Mouse (Mus musculus): ENCODE measurements at regions not wholly inside any gene's neighbourhood (a gene's known extent, or its start where the extent isn't known, plus 50 kb on each side); places are given as distances from the start of the nearest gene placed in this dataset.

DNA sequence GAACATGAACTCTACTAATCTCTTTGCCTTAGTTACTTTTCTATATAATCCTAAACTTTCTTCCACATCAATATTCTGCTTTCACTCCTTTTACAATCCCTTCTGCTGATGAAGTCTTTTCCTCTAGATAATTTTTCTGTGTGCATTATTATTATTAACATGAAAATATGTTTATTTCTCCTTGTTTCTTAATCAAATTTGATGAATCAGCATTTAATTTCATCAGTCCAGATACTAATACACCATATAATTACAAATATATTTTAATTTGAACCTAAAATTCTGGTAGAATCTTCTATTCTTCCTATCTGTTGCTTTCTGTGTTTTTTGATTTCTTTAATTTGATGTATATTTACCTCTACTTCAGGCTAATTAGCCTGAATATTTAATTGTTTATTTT, 365.5 kb downstream of the Dcdc2c start:
- no peak for DNase-seq (ENCODE audit: extremely low spot score in 1 of 2, low spot score in 1 of 2)

DNA sequence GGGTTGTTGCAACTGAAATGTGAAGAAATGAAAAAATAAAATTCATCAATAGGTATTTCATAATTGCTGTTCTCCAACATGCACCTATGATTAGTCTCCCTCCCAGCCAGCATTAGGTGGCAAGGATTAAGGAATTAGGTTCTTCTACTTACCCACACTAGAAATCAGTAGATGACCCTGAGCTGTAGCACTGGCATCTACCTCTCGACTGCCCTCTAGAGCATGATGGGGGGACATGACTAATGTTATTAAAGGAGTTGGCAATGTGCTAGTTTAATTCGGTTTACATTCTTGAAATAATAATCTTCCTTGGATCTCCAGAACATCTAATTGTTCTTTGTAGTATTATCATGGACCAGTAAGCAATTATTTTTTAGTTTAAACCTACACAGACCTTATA, 370.9 kb downstream of the Dcdc2c start:
- DNase-seq (ENCODE audit: extremely low spot score in 1 of 2, low spot score in 1 of 2) = no peak

DNA sequence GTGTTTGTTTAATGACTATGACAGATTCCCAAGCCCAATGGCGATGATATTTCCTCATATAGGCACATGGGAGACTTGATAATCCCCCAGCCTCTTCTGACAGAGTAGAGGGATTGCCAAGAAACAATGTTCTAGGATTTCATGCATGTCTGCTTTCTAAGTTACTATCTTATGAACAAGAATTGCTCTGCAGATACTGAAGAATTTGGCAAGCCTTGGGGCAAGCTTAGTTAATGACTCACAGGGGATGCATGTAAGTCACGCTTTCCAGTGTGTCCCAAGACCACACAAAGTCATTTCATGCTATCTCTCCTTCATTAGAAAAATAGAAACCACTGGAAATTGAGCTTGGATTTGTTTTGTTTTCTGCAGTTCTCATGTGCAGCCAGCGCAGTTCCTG, 376.2 kb downstream of the Dcdc2c start:
- DNase-seq (ENCODE audit: extremely low spot score in 1 of 2, low spot score in 1 of 2) = no peak

DNA sequence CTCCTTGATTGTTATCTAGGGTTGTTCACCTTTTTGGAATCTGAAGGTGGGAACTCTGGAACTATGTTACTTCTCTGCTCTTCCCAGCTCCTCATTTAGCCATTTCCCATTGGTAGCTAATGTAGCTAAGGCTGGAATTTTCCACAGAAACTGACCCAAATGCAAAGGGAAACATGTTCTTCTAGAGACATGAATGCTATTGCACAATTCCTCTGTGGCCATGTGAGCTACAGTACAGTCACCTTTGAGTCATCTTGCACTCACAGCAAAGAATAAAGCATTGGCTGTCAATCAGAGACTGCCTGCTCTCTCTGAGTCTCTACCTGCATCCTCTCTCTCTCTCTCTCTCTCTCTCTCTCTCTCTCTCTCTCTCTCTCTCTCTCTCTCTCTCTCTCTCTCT, 378.1 kb downstream of the Dcdc2c start:
- no peak for DNase-seq (ENCODE audit: extremely low spot score in 1 of 2, low spot score in 1 of 2)

DNA sequence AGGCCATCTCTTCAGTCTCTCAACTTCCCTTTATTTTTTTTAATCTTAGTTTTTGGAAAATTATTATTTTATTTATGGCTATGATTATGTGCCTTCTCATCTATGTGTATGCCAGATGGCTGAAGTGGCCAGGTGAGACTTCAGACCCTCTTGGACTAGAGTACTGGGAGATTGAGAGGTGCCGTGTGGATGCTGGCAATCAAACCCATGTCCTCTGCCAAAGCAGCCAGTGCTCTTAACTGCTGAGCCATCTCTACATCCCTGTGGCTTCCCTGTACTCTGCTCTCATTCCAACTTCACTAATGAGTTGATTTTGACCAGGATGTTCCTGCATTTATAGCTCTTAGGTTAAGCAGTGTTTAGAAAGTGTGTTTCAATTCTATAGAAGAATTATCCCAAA, 393.4 kb downstream of the Dcdc2c start:
- no peak for DNase-seq (ENCODE audit: extremely low spot score in 1 of 2, low spot score in 1 of 2)

DNA sequence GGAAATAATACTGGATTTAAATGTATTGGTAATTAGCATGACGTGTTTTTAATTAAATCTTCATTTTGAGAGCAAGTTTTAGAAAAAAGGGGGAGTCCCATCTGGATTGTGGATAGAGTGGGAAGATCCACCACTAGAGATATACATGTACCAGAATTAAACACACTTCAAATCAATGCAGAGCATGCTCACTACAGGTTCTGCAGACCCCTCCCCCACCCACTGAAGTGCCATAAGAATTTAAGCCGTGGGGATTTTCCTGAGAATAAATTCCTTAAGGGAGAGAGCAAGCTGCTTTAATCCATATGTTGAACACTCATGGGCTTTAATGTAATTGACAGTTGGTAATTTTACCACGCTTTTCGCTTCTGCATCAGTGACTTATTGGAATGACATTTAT, 401.4 kb downstream of the Dcdc2c start:
- no peak for DNase-seq (ENCODE audit: extremely low spot score in 1 of 2, low spot score in 1 of 2)

DNA sequence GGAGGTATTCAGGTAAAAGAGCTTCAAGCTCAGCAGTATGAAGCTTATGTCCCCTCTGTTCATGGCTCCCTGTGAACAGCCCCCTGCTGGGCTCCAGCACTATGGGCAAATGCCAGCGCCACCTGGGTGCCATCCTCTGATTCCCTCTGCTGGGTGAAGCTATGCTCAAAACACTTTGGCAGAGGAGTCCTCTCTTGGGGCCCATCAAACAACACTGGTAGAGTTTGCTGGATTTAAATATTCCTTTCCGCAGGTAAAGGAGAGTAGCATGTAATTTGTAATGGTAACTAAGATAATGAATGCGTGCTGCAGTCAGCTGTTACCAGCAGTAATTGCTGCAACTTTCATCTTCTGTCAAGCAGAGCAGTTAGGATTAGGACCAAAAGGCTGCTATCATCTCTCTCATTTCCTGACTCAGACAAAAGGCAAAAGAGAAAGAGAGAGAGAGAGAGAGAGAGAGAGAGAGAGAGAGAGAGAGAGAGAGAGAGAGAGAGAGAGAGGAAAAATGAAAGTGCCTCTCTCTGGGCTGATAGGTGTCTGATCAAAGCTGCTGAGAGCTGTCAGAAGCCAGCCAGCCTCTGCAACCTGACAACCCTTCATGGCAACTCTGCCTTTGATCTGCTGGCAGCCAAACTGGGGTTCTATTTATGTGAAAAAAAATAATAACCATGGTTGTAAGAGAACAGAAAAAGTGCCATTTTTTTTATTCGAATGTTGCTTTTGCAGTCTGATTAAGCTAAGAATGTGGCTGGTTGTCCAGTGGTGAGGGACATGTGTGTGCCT, 416.2 kb downstream of the Dcdc2c start:
- DNase-seq (ENCODE audit: extremely low spot score in 1 of 2, low spot score in 1 of 2) = no peak

DNA sequence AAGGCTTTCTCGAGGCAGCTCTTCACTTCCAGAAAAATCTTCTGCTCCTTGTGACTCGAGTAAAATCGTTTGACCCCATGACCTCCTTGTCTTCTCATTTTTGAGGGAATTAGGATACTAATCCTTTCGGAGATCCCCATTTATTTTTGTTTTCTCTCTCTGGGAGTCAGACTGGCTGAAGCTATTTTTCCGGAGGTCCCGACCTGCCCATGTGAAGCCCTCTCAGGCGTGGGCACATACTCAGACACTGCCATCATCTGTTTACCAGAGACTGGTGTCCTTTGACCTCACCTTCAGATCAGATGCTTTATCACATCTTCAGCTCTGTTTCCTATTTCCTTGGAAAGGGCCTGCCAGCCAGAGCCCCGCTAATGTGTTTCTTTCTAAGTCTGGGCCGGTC, 429.4 kb downstream of the Dcdc2c start:
- no peak for DNase-seq (ENCODE audit: extremely low spot score in 1 of 2, low spot score in 1 of 2)

DNA sequence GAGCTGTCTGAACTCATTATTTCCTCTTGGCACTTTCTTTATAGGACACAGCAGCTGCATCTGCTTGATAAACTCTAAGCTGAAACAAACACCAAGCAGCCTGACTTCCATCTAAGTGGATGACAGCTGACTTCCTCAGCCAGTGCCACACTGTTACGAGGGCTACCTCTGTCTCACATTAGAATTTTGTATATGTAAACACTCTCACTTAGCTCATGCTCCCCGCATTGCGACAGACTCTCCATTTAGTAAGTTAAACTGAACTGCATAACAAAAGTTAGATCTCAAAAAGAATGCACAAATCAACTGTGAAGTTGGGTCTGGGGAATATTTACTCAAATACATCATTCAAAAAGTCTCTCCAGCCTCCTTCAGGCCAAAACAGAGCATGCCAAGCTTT, 432.1 kb downstream of the Dcdc2c start:
- no peak for DNase-seq (ENCODE audit: extremely low spot score in 1 of 2, low spot score in 1 of 2)

DNA sequence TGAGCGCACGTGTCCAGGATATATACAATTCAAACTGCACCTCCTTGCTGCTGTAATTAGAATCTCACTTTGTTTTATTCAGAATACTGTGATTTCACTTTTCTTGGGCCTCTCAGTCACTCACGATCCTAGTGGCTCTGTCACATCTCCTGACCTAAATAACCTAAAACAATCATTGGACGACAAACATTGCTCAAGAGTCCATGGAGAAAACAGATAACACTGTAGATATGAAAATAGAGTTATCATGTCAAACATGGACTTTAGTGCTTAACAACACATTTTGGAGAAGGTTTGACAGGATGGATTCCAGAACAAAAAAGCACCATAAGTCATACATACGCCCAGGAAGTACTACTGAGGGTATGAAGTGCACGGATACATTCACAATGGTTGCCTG, 461.5 kb downstream of the Dcdc2c start:
- no peak for DNase-seq (ENCODE audit: extremely low spot score in 1 of 2, low spot score in 1 of 2)

DNA sequence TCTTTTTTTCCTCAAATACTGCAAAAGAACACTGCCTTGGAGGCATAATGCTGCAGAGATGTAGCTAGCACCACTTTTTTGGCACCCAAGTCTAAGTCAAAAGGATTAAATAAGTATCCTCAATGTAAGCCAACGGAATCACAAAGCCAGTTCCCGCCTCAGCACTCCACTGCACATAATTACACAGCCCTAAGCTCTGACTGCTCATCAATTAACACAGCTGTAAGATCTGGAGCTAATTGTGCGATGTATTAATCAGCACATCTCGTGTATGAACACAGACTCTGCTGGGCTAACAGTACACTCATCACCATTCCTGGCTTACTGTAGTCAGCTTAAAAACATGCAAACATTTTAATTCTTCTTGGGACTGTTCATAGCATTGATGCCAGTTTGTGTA, 466.7 kb downstream of the Dcdc2c start:
- no peak for DNase-seq (ENCODE audit: extremely low spot score in 1 of 2, low spot score in 1 of 2)

DNA sequence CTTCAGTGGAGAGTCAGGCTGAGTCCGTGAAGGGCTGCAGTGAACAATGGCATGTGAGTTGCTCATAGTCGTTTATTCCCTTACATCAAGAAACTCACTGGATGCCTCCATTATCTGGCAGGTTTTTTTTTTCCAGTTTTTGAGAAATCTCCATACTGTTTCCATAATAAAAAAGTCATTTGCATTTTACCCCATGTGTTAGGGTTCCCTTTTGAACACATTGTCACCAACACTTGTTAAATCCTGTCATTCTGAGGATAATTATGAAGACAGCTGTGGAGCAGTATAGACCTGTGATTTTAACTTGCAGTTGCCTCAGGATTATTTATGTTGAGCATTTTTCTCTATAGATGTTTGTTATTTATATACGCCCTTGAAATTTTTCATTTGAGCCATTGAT, 475.6 kb downstream of the Dcdc2c start:
- no peak for DNase-seq (ENCODE audit: extremely low spot score in 1 of 2, low spot score in 1 of 2)

DNA sequence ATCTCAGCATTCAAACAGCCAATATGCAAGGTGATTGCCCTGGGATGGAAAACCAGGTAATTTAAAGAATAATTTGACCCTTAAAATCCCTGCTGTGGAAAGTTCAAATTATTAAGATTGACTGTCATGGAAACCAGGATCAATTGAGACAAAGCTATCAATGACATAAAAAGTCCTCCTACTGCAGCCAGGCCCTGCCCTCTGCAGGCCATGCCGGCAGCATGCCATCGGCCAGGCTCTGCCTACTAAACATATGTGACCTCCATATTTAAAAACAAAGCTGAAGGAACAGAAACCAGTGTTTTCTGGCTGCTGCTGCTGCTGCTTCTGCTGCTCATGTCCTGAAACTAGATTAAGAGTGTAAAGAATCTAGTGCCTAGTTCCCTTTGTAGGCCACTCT, 483.6 kb downstream of the Dcdc2c start:
- DNase-seq (ENCODE audit: extremely low spot score in 1 of 2, low spot score in 1 of 2) = no peak

DNA sequence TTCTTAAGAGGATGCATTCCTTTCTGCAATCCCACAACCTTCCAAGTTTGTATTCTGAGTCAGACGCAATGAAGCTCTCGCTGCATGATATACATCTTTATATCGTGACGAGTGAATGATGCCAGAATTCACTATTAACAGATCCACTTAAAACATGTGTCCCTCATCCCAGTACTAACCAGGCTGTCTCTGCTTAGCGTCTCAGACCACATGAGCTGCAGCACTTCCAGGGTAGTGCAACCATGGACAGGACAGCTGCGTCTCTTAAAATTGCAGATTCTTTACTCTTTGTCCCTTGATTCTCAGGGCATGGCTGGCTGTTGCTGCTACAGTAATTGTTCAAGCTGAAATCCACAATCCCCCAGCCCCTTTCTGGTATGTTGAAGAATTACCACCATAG, 491.9 kb downstream of the Dcdc2c start:
- DNase-seq (ENCODE audit: extremely low spot score in 1 of 2, low spot score in 1 of 2) = no peak

DNA sequence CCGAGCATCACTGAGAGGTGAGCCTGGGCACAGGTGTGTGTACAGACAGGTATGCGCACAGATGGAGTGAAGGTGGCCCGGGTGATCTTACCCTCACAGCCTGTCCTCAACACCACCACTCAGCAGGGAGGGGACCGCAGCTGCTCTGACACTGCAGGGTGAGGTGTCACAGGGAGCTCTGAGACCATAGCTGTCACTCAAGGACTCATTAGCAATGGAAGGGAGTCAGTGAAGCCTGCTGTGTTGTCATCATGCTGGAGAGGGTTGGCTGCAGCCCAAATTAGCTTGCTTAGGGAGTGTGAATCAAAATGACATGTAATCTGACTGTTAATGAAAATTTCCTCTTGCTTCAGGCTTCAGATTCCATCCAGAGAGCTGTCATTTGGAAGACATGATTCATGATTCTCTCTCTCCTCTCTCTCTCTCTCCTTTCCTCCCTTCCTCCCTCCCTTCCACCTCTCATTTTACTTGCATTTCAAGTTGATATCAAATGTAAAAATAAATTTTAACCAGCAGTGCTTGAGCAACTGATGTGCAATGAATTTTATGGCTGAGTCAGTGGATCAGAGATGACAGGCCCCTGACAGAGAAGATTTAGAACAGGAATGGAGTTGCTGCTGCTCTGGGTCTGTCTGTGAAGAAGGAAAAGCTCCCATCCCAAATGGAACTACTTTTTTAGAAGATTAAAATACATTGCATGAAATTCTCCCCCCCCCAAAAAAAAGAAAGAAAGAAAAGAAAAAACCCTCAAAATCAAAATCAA, 496.5 kb downstream of the Dcdc2c start:
- peak; percentile 12 to 49 for DNase-seq (ENCODE audit: extremely low spot score in 1 of 2, low spot score in 1 of 2)

DNA sequence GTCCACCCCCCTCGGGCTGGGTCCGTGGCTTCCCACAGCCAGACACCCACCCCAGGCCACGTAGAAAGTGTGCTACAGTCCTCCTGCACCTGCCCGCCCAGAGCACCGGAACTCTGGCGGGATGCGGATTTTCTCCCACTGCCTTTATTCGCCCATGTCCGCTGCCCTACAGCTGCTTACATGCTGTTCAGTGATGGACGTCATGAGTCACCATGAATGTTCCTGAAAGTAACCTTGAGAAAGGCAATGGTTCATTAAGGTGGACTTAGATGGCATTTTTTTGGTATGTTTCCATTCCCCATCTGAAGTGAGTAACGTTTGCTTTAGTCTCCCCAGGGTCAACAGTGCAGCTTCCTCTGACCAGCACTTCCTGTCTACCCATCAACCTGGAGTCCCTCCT, 497.8 kb downstream of the Dcdc2c start:
- no peak for DNase-seq (ENCODE audit: extremely low spot score in 1 of 2, low spot score in 1 of 2)

DNA sequence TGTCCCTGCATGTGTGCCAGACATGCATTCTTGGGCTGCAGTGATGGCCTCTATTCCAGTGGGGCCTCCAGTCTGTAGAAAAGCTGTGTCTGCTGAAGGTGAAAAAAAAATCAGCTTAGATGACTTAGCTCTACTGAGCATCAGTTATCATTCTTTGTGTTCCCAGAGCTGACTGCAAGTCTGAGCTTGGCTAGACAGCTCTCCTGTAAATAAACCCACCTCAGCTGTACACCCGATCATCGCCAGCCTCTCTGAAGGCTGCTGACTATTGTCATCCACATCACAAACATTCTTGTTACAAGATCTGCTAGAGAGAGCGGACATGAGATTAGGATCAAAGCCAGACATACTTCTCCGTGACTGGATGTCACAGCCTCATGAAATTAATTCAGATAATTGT, 504.2 kb downstream of the Dcdc2c start:
- no peak for DNase-seq (ENCODE audit: extremely low spot score in 1 of 2, low spot score in 1 of 2)

DNA sequence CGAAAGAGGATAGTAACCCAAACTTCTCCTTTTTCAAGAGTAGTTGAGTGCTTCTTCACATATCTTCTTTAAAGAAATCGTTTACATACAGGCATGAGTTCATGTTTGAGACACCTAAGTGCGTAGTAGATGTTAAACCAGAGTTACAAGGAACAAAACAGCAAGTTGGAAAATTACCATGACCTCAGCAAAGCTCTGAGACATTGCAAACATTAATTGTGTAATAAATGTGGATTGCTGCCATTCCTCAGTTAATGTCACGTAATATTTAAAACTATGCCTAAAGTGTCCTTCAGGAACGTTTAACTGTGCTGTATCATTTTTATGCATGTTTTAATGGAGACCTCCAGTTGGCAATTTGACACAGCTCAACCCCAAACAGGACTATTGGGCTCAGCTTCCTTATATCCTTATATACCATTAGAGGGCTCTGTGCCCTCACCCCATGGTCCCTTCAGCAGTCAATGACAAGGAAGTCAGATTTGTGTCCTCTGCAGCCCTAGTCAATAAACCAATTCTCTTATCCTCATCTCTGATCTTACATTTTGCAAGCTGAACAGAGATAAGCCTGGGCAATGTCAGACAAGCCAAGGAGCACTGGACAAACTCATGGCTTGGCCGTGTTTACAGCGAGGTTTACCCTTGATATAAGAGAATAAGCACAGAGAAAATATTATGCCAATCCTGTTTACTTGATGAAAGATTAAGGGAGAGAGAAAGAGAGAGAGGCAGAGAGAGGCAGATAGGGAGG, 513.9 kb downstream of the Dcdc2c start:
- no peak for DNase-seq (ENCODE audit: extremely low spot score in 1 of 2, low spot score in 1 of 2)

DNA sequence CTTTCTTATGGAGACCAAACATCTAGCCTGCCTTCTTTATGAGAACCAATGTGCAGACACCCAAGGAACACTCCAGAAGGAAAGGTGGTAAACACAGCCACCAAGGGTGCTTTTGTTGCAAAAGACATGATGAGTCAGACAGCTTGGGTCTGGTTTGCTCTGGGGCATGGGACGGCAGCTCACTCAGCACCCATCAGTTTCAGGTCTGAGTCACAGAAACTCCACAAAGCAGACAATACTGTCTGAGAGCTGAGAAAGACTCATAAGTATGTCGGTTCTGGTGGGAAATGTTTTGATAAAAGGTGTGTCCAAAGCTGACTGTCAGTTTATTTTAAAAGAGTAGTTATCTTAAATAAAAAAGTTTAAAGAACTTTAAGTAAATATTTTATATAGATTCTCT, 553.0 kb downstream of the Dcdc2c start:
- DNase-seq (ENCODE audit: extremely low spot score in 1 of 2, low spot score in 1 of 2) = no peak

DNA sequence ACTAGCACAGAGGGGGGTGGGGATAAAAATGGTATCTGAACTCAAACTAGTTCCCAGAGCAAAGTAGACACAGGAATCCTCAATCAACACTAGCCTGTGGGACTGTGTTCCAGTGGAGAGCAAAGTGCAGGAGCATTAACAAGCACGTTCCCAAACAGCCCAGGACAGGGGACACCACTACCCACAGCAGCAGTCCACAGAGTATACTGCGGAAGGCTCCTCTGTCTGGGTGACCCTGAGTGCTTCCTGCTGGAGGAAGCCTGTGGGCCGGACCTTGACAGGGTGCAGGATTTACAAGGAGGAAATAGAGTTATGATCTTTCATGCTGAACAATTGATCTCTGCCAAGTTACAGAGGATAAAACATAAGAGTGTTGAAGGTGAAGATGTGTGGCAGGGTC, 560.0 kb downstream of the Dcdc2c start:
- no peak for DNase-seq (ENCODE audit: extremely low spot score in 1 of 2, low spot score in 1 of 2)

DNA sequence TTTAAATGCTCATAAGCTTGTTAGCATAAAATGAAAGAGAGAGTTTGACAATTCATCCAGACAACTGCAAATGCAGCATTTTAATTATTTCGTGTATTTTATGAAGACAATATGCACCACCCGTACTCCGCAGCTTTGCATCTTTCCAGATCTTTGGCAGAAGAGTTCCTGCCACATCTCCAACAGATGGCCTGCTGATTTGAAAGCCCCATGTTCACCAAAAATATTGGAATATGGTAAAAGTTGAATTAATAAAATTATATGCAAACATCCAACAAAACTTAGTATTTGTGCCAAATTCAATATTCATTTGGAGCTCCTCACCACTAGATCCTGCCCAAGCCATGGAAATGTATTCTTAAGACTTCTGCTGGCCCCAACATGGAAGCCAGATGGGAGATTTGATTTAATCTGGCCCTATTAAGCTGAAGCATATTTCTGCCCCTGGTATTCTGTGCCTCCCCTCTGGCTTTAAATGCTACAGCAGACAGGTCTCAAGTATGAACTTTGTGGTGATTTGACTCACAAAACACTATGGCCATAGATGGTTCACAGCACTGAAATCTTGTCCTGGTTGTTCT, 567.8 kb downstream of the Dcdc2c start:
- no peak for DNase-seq (ENCODE audit: extremely low spot score in 1 of 2, low spot score in 1 of 2)

Measured in layer of hippocampus, postnatal 25 days (tissue).